Mouse (Mus musculus) ES-E14 (cell line): ENCODE data around the gene Ostf1.

ENCODE experiments used
- CHD2 ChIP-seq: IDR thresholded peaks from 2 replicates; pipeline ENCODE4 v1.6.1; 2014; ENCODE audit warnings: mild to moderate bottlenecking, low read depth, low read length, inconsistent platforms
- HCFC1 ChIP-seq: IDR thresholded peaks from 2 replicates; pipeline ENCODE4 v1.6.1; 2012; ENCODE audit warnings: low read length, inconsistent platforms, borderline replicate concordance; ENCODE audit not compliant: insufficient read depth
- MAFK ChIP-seq: IDR thresholded peaks from 2 replicates; pipeline ENCODE4 v1.6.1; 2014; ENCODE audit warnings: mild to moderate bottlenecking, low read depth, low read length, inconsistent platforms; ENCODE audit not compliant: insufficient read depth
- ZC3H11A ChIP-seq: IDR thresholded peaks from 2 replicates; pipeline ENCODE4 v1.6.1; 2012; ENCODE audit warnings: low read depth, mild to moderate bottlenecking, inconsistent platforms, low read length, borderline replicate concordance

DNA sequence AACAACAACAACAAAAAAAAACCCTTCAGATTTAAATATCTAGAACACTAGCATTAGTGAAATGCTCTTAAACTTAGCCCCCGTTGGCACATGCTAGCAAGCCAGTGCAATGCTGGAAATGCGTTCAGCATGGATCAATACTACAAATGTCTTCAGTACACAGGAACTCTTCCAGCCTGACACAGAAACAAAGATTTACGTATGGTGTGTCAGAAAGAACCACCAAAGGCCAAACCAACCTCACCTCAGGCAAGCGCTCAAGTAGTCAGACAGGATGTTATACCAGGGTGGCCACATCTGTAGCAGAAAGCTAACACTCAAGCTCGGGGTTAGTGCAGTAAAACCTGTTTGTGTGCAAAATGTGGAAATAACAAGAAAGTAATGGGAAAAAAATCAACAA lies 12.6 kb downstream of the Ostf1 start:
- no peak for TF ChIP-seq ZC3H11A
- no peak for TF ChIP-seq MAFK
- TF ChIP-seq CHD2 = no peak
- TF ChIP-seq HCFC1 = no peak
